Mouse (Mus musculus) heart, postnatal 10 days (tissue): ENCODE results near the gene Cdca7. TPM values are rescaled to one million over a fixed set of nuclear protein-coding genes. Genes with fewer than 3 reads are reported as not detected.

Experiments used
- DNase-seq, 2 experiments: peaks; one replicate each; pipeline ENCODE4 v3.0.0; 2021
- intact Hi-C: fragments of 180-260 bp; cut with DNase I; formaldehyde crosslinking; loops from one replicate; pipeline ENCODE4 v1.15.1; 2025
- total RNA-seq, 2 experiments: library from RNA; stranded (reverse); gene quantifications; 2 replicates each; pipeline ENCODE4 v1.2.3; 2021

Cdca7 gene
- 10 to 100 TPM in 1 of 2 experiments, 1 to 10 TPM in 1; 6.7 to 10.6 TPM for total RNA-seq

DNA sequence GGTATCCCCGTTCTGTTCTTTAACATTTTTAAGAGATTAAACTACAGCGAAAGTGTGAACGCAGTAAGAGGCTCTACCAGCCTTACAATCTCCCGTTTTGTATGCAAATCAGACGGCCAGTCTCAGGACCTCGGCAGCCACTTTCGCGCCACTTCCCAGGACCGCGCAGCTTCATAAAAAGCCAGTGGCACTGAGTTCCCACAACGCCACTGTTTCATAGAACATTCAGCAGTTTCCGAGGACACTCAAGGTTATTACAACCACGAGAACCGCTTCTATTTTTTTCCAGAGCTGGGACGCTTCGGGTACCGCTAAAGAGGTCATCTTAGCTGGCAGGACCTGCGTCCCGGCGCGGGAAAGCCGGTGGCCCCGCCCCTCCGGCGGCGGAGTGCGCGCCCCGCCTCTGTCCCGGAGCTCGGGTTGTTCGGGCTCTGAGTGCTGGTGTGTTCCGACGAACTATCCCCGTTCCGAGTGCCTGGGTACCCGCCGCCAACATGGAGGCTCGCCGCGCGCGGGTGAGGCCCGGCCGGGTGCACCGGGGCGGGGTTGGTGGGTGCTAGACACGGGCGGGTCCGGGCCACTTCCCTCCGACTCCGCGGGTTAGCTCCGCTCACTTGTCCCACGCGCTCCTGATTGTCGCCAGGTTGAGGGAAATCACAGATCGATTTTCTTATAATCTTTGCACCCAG is at the start of gene Cdca7:
TSS of gene Cdca7 (plus strand) at position 363 of the 689 bp plus-strand sequence.
- intact Hi-C loops: loop anchor here (5.0 kb wide), 1 partner anchor 189 kb away; the partner anchor contains the start of gene Map3k20
- DNase-seq: peak; percentile 86 to 89

DNA sequence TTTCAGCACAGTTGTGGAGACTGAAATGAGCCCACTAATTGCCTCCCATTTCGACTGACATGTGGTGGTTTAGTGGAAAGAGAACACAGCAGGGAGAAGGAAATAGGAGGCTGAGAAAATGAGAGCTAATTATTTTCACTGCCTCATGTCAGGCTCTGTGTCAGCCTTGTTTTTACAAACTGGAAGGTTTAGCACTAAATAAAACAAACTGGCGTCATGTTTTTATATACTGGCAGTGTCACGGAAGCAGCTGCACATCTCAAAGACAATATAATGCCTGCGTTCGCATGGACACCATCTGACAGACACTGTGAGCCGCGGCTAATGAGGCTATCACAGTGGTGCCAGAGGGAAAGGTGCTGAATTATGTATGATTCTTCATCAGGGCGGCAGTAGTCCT is 49.2 kb upstream of the Cdca7 start:
- intact Hi-C loops: no loop called here
- no peak for DNase-seq

DNA sequence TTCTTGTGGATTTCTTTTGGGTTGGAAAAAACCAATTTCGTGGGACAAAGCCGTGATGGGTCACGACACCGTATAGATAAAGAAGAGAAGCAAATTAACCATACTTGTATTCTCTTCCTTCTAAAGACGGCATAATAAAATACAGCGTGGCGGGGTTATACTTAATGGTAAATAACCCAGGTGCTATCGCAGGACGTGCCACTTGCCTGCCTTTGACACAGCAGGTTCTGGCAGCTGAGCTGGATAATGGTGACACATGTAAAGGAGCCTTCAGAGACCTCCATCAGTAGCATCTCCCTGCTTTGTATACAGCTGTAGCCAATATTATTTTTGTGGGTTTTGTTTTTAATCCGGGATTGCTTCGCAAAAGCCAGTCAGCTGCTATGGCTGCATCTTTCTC is 48.7 kb upstream of the Cdca7 start:
- intact Hi-C loops: no loop called here
- DNase-seq: no peak

DNA sequence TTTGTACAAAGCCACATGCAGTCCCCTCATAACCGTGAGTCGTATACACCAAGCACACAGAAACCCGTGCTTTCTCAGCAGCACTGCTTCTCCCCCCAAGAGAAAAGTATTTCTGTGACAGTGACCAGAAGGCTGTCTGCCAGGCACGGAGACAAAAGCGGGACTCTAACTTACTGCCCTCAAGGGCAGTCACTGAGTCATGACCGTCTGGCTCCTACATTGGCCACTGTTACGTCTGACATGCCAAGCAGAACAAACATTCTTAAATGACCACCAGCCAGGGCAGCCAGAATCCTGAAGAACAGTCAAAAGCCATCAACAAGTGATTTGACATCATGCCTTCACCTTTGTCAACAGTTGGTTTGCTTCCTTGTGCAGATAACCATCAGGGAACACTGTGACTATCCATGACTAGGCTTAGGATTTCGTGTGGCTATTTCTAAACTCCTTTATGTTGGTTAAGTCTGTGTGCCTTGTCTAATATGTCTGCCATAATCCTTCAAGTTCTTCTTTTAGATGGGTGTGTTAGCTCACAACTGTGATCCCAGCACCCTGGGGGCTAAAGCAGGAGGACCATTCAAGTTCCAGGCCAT is 36.9 kb upstream of the Cdca7 start:
- no peak for DNase-seq

DNA sequence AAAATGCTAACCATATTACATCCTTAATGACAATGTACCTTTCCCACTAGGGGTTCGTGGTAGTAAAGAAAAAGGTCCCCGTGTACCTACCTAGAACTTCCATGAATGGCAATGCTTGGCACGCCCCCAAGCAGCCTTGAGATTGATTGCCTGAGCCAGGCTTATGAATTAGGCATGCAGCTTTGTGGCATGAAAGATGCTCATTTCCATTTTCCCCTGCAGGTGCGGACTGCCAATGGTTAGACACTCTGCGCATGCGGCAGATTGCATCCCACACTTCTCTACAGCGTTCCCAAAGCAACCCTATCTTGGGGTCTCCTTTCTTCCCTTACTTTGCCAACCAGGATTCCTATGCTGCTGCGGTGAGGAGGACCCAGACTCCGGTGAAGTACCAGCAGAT is 34.9 kb upstream of the Cdca7 start:
- intact Hi-C loops: no loop called here
- DNase-seq: no peak

More for the DNA sequence above, 36.9 kb upstream of the Cdca7 start:
- intact Hi-C loops: no loop called here

DNA sequence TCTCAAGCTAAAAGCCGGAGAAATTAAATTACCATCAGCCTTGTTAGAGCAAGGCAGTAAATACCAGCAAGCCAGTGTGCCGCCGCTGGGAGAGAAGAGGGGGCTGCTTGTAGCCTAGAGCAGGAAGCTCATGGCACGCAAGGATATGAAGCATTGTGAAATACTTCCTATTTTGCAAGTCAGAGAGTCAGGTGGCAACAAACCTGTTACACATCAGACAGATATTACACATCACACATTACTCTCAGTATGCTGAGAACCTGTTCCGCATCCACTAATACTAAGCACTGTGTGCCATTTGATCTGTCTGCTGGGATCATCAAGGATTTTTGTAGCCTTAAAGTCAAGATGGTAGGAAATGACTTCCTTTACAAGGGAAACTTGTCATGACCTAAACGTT is 33.1 kb upstream of the Cdca7 start:
- DNase-seq: no peak
- intact Hi-C loops: no loop called here

DNA sequence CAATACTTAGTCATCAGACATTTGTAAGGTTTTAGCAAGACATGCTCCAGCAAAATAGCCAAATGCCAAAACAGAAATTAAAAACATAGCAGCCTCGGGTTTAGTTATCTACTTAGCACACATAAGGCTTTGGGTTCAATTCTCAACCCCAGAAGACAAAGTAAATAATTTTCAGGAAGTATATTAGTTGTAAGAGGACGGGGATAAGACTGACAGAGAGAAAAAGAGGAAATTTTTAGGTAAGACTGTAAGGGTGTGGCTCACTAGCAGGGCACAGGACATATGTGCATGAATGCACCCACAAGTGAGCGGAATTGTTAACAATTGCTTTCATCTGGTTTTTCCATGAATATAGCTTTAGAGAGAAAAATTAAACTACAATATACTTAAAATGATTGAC is 32.0 kb upstream of the Cdca7 start:
- intact Hi-C loops: no loop called here
- DNase-seq: no peak

DNA sequence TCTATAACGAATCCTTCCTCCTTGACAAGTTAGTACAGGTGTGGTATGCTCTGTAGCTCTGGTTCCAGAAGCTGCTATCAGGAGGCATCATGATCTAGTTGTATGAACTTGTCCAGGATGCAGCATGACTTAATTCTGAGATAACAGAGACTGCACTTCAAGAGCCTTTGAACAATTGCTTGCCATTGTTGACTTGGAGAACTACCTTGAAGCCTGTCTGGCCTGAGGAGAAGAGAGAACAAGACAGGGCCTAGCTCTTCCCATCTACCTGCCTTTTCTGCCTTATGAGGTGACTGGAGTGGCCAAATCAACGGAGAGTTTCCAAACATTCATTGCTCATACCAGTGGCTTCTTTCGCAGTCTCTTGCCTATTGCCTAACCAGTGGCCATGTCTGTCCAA is 29.9 kb upstream of the Cdca7 start:
- intact Hi-C loops: no loop called here
- no peak for DNase-seq

DNA sequence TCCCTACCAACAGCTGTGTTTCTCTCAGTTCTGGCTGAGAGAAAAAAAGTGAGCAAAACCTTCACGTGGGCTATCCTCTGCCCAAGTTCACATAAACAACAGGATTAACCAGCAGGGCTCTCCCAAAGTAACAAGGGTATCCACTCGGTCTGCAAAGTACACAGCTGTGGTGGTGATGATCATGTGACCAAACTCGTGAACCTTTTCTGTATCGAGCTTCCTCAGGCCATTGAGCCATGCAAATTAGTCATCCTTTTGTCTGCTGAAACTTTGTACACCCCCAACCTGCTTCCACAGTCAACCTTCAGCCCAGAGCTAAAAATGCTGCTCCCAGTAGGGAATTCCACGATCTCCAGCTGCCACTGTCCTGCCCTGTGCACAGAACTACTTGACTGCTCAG is 29.3 kb upstream of the Cdca7 start:
- no peak for DNase-seq

DNA sequence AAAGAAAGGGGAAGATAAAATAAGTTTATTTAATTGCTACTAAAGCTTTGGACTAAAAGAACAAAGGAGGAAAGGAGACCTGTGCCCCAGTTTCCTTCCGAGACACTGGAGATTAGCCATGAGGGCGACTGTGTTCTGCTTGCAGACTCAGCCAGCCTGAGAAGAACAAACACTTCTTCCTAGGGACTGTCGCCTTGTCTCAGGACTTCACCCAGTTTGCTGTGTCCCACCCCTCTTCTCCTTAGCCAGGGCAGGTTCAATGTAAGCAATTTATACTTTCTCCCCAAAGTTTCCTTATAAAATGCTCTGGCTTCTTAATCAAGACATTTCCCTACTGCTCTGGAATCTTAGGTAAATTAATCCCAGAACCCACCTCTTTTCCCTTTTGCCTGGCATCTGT is 22.4 kb upstream of the Cdca7 start:
- intact Hi-C loops: no loop called here

More for the DNA sequence above, 29.3 kb upstream of the Cdca7 start:
- intact Hi-C loops: no loop called here

DNA sequence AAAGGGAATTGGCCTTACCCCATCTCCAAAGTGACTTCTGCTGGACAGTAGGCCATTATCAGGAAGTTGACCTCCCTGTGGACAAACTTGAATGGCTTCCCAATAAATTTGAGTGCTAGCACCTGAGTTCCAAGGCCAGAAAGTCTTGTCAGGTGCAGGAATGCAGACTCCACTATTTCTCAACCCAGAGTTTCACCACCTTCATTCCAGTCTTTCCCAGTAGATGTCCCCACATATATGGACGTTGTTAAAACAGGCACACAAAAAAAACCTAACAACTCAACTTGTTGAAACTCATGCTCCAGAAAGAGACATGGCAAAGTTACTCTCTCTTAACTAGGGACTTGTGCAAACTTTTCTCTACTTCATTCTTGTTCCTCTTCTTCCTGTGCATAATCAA is 19.8 kb upstream of the Cdca7 start:
- DNase-seq: no peak
- intact Hi-C loops: no loop called here

More for the DNA sequence above, 22.4 kb upstream of the Cdca7 start:
- no peak for DNase-seq

DNA sequence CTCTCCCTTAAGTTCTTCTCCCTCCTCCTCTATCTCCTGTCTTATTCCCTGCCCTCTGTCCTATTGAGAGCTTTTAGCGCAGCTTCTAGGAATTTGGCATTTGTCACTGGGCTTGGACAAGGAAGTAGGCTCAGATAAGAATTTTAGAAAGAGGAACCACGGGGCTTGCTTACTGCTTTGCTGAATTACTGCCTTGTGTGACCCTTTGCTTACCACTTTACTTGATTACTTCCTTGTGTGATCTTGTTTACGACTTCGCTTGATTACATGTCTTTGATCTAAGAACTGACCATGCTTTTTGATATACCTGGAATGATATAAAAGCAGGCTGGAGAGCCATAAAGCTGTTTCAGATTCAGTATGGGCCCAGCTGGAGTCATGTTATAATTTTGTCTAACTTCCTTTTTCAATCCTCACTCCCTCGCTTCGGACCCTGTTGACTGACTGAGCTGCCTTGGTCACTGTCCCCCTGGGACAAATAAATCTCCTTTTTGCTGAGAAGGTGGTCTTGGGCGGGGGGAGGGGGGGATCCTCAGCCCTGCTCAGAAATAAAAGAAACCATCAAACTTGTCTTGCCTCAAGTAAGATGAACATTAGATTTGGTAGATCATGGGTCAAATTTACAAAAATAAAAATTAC is 11.5 kb upstream of the Cdca7 start:
- peak; percentile 8 to 20 for DNase-seq
- intact Hi-C loops: no loop called here

DNA sequence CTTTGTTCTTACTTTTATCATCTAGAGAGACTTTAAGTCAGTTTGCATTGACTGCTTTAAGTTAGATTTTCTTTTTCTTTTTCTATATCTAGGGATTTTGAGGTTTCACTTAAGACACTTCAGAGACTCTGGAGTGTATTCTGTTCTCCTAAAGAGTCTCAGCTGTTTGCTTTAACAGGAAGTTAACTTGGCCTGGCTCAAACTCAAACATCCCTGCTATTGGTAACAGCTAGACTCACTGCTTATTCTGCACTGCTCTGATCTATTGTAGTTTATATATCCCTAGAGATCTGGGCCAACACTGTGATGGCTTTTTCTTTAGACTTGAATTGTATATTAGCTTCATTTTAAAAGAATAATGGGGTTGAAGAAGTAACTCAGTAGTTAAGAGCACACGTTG is 8.4 kb upstream of the Cdca7 start:
- intact Hi-C loops: no loop called here
- peak; percentile 15 for DNase-seq

DNA sequence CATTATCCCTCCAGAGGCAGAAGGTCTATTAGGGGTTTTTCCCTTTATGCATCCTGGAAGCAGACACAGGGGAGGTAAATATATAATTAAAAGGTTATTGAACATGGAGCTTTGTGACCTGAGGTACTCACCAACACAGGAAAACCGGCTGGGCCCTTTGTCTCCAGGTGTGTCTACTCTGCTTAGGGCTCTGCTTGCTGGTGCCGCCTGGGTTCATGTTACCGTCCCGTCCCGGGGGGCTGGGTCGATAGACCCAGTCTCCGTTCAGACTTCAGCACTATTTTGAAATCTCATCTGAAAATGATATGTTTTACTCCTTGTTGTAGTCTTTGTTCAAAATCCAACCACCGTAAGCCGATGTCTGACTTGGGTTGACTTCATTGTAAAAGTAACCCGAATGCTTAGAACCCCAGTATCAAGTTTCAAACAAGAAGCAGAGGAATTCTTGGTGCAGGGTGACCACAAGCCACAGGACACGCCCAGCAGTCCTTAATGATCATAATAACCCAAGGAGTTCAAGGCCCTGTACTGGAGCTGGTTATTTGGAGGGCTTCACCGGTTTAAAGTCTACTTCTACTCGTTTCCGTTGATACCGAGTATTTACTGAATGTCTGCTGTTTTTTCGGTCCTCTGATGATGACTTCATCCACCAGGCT is 4.4 kb upstream of the Cdca7 start:
- intact Hi-C loops: no loop called here
- no peak for DNase-seq

DNA sequence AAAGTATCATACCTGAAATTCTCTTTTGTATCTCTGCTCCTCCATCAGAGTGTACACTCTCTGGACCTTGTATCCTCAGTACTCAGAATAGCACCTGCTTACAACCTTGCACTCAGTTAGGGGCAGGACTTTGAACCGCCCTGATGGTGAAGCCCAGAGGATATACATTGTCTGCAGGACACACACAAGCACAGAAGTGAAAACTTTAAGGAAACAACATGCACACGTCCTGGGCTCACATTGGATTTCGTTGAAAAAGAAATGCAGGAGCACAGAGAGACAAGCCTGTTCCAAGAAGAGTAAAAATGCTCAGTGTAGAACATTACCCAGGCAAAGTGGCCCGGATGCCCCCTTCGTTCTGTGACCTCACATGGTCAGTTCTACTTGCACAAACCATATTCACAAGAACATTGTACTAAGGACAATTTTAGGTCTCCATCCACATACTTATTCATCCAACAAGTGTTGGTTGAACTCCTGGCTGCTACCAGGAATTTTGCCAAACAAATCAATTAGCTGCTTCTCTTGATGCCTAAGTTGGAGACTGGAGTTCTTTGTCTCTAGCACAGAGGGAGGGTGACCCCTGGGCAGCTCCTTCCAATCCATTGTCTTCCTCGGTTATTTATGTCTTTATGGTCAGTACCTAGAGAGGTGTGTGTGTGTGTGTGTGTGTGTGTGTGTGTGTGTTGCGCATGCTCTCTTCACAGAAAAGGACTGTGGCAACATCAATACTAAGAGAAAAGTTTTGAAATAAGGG is 1.2 kb upstream of the Cdca7 start:
- intact Hi-C loops: loop anchor here (5.0 kb wide), 1 partner anchor 187 kb away; the partner anchor contains the start of gene Map3k20
- DNase-seq: no peak

DNA sequence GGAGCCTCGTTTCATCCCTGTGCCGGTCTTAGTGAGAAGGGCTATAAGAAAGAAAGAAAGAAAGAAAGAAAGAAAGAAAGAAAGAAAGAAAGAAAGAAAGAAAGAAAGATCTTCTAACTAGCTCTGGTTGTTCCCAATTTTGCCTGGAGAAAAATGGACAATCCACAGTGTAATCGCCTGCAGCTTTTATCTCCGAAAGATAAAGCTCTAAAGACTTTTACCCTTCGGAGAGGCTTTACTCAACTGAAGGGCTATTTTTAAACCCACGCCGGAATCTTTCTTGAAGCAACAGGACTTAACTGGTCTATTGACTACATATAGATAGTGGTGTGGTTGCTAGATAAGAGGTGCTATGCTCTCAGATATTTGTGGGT is 549 bp upstream of the Cdca7 start:
- intact Hi-C loops: loop anchor here (5.0 kb wide), 1 partner anchor 188 kb away; the partner anchor contains the start of gene Map3k20
- no peak for DNase-seq

DNA sequence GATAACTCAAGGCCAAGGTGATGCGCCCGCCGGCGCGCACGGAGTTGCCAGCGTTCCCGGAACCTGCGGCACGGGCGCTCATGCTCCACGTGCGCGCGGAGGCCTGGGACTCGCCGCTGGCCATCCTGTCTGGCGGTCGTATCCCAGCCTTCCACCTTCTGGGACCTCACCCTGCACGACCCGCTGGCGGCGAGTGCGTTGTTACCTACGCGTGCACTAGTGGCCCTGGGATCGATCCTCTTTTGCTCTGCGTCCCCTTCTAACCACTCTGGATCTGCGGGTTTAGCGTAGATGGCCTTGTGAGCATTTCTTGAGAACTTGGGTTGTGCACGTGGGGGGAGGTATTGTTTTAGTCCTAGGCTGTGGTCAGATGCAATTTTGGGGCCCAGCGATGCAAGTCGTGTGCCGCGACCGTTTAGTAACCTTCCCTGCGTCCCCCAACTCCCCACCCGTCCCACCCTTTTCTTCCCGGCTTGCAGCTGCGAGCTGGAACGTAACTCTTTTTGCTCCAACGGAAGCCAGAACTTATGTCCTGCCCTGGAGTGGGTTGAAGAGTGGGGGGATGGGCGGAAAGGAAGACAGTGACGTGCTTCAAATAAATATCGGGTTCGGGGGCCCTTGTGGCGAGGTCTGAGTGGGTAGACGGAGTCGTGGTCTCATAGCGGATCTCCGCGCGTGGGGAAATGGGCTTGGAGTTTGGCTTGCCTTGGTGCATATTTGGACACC is 690 bp downstream of the Cdca7 start:
- peak; percentile 42 to 62 for DNase-seq
- intact Hi-C loops: loop anchor here (5.0 kb wide), 1 partner anchor 189 kb away; the partner anchor contains the start of gene Map3k20

DNA sequence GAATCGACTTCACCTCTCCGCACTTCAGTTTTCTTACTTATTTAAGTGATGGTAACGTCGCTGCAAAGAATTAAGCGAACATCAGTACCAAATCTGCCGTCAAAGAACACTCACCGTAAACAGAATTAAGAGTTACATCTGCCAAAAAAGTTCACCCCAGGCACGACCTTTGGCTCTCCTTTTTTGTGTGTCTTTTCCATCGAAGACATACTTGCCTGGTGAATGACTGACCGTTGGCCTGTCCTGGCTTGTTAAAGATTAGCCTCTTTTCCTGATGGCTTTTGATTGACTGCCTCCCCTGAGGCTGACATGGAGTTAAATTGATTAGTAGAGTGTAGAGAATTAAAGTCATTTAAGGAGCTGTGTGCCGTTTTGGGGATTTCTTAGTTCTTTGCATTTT is 1.3 kb downstream of the Cdca7 start:
- no peak for DNase-seq
- intact Hi-C loops: loop anchor here (5.0 kb wide), 1 partner anchor 190 kb away; the partner anchor contains the start of gene Map3k20

DNA sequence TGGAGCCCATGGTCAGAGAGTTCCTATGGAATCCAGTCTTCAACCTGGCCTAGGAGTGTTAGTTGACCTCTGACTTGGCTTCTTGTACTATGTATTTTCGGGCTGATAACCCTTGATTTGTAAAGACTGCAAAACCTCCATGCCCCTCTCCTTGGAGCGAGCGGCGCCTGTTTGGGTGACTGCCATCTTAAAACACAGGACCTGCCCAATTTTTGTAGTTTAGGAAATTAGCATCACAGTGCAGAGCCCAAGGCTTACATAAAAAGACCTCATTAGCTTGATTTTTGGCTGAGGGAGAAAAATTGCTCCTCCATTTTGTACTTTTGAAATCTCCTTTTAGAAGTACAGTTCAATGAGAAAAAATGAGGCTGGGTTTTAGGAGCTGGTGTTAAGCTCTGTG is 2.2 kb downstream of the Cdca7 start:
- intact Hi-C loops: loop anchor here (5.0 kb wide), 1 partner anchor 191 kb away; the partner anchor contains the start of gene Map3k20
- DNase-seq: no peak

DNA sequence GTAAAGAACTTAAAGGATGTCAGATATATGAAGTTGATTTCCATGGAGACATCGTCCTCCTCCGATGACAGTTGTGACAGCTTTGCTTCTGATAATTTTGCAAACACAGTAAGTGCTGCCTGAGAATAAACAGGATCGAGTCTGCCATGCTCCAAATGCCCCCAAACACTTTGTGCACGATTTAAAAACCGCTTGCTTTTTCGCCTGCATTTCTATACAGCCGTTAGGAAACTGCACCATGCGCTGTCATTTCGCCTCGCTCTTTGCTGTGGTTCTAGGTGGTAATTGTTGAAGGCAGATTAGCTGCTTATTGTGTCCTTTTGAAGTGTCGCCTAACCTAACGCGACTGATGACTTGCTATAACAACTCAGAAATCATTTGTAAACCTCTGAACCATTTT is 3.0 kb downstream of the Cdca7 start:
- intact Hi-C loops: loop anchor here (5.0 kb wide), 1 partner anchor 192 kb away; the partner anchor contains the start of gene Map3k20
- DNase-seq: no peak
